Mouse (Mus musculus): Measurements from ENCODE around the gene Lmbr1l.

DNA sequence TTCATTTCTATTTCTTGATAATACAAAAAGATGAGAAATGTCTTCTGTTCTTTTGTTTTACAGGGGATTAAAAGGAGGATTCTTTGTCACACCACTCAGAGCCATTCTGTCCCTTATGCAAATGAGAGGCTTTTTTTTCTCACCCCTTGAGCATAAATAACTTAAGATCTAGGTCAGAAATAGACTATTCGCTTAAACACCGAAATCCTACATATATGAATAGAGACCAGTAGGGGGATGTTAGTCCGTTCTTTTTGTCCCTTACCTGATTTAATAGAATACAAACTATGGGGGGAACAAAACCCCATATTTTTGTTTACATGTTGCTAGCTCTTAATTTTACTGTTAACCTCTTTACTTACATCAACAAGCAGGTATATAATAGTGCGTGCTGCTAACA, 38.0 kb upstream of the Lmbr1l start:
- TF ChIP-seq POLR2A (IDR thresholded peaks at IDR 0.05; ENCODE audit: borderline replicate concordance, control insufficient read depth, low read depth, low read length): no peak
- TF ChIP-seq CTCF (IDR thresholded peaks at IDR 0.05; ENCODE audit: control insufficient read depth, insufficient read depth, low read length): no peak

Data from bone marrow, adult 2 months (tissue).